In genomic region chr19:60911653-60912052, GRCm38 (mm10) we compare ENCODE assay signal across 17 mouse cellular contexts.
"Had no signal": no experiment of that assay in that cellular context is flagged by ENCODE, and none has a peak within 500 bp of the region (broad histone marks: within the 10 kb centered on the region; RNA-seq: fewer than 3 reads in every experiment).

No protein-coding gene starts in this region.

- H3K9ac ChIP-seq: liver, embryonic 13.5 days; midbrain, embryonic 12.5 days; midbrain, embryonic 15.5 days; neural tube, embryonic 13.5 days; stomach, embryonic 15.5 days had no signal

- H3K4me2 ChIP-seq: liver, embryonic 13.5 days; midbrain, embryonic 12.5 days; midbrain, embryonic 15.5 days; neural tube, embryonic 13.5 days; stomach, embryonic 15.5 days had no signal

- ATAC-seq: midbrain, embryonic 15.5 days had no signal

- H3K27me3 ChIP-seq: liver, embryonic 13.5 days; midbrain, embryonic 12.5 days; midbrain, embryonic 15.5 days; neural tube, embryonic 13.5 days; stomach, embryonic 15.5 days had no signal

- H3K27ac ChIP-seq: left cerebral cortex, adult 2 months; liver, embryonic 13.5 days; macrophage; midbrain, embryonic 12.5 days; midbrain, embryonic 15.5 days; neural tube, embryonic 13.5 days; stomach, embryonic 15.5 days had no signal

- H3K4me3 ChIP-seq: left cerebral cortex, adult 2 months; liver, embryonic 13.5 days; midbrain, embryonic 12.5 days; midbrain, embryonic 15.5 days; myocyte; neural tube, embryonic 13.5 days; stomach, embryonic 15.5 days had no signal

- DNase-seq: kidney, postnatal 10 days; kidney, postnatal 36 days; layer of hippocampus, postnatal 36 days; liver, embryonic 13.5 days; lung, adult 2 months; lung, postnatal 14 days; retina, postnatal 1 day; right cerebral cortex, postnatal 25 days; spleen, adult 18-20 months; thymus, postnatal 36 days had no signal

- H3K4me1 ChIP-seq: midbrain, embryonic 12.5 days; midbrain, embryonic 15.5 days; neural tube, embryonic 13.5 days; stomach, embryonic 15.5 days had no signal

- H3K9me3 ChIP-seq: liver, embryonic 13.5 days; midbrain, embryonic 12.5 days; midbrain, embryonic 15.5 days; neural tube, embryonic 13.5 days; stomach, embryonic 15.5 days had no signal

- H3K36me3 ChIP-seq: liver, embryonic 13.5 days; midbrain, embryonic 12.5 days; midbrain, embryonic 15.5 days; neural tube, embryonic 13.5 days; stomach, embryonic 15.5 days had no signal
